Mouse (Mus musculus) embryonic facial prominence, embryonic 14.5 days (tissue): ENCODE results near the gene Parp3. TPM values are rescaled to one million over a fixed set of nuclear protein-coding genes. Genes with fewer than 3 reads are reported as not detected.

ENCODE experiments used
- ATAC-seq: fragments of 200-750 bp; cut with Nextera tagmentation; 2 replicates; pipeline ENCODE4 v1.8.0; 2017; ENCODE audit warnings: low read depth, moderate number of reproducible peaks, moderate TSS enrichment
- DNase-seq: peaks from one replicate; pipeline ENCODE4 v3.0.0-alpha.2; 2015; ENCODE audit warnings: low spot score
- H3K27ac ChIP-seq: fragments of 300-500 bp; sonication (generic); replicated peaks from 2 replicates; pipeline ENCODE4 v1.5.1; 2014; ENCODE audit warnings: low read depth, mild to moderate bottlenecking, low read length, moderate library complexity
- H3K27me3 ChIP-seq: fragments of 300-500 bp; sonication (generic); replicated peaks from 2 replicates; pipeline ENCODE4 v1.6.1; 2014; ENCODE audit warnings: low read length; ENCODE audit not compliant: control insufficient read depth, insufficient read depth
- H3K36me3 ChIP-seq: fragments of 300-500 bp; sonication (generic); 2 replicates; pipeline ENCODE4 v1.6.1; 2014; ENCODE audit warnings: low read length, mixed read lengths; ENCODE audit not compliant: control insufficient read depth, insufficient read depth
- H3K4me1 ChIP-seq: fragments of 300-500 bp; sonication (generic); 2 replicates; pipeline ENCODE4 v1.6.1; 2014; ENCODE audit warnings: antibody characterized with exemption, low read length; ENCODE audit not compliant: control insufficient read depth, insufficient read depth
- H3K4me2 ChIP-seq: fragments of 300-500 bp; sonication (generic); 2 replicates; pipeline ENCODE4 v1.6.1; 2014; ENCODE audit warnings: low read depth, mild to moderate bottlenecking, low read length, moderate library complexity, mixed read lengths
- H3K4me3 ChIP-seq: fragments of 300-500 bp; sonication (generic); 2 replicates; pipeline ENCODE4 v1.5.1; 2014; ENCODE audit warnings: low read depth, mild to moderate bottlenecking, low read length
- H3K9ac ChIP-seq: fragments of 300-500 bp; sonication (generic); 2 replicates; pipeline ENCODE4 v1.6.1; 2014; ENCODE audit warnings: low read depth, mild to moderate bottlenecking, low read length, moderate library complexity, mixed read lengths
- H3K9me3 ChIP-seq: fragments of 300-500 bp; sonication (generic); 2 replicates; pipeline ENCODE4 v1.6.1; 2016; ENCODE audit warnings: low read length; ENCODE audit not compliant: control insufficient read depth
- WGBS: fragments of 180-500 bp; shearing (Covaris S2); extraction: QIAGEN DNeasy Blood & Tissue Kit; methylation state at CpG from one replicate; pipeline ENCODE4 v1.1.7; 2014; 5-methylcytosine and 5-hydroxymethylcytosine counted together
- polyA plus RNA-seq: library from polyadenylated mRNA; unstranded; fragments of >200 nt; fragmentation: Nextera tagmentation; extraction: Ambion mirVana; gene quantifications from 2 replicates; pipeline ENCODE4 v1.2.1, GENCODE M21; 2014

Gene Parp3
- polyA plus RNA-seq, 1 experiment from 2014 or later: 6.2 TPM

GRCm38 (mm10) chr9:106457163-106457559 lies 19.6 kb downstream of the Parp3 start:
- DNase-seq (no peak), ATAC-seq (peak; percentile 1; the same call in 1 of the 2 replicates)
- H3K4me2 ChIP-seq: peak overlapping the region; percentile 92
- no peaks in the 10 kb centered on the region for H3K27me3 ChIP-seq
- H3K36me3 ChIP-seq: peaks cover 24% of the 10 kb centered on the region
- H3K27ac ChIP-seq: peak overlapping the region; percentile 61; the same call in 1 of the 2 replicates
- peaks cover 48% of the 10 kb centered on the region for H3K4me1 ChIP-seq
- 45% methylated on average over 9 of the region's 9 CpGs for WGBS
- H3K4me3 ChIP-seq: peak overlapping the region; percentile 74; the same call in 1 of the 2 replicates
- H3K9ac ChIP-seq: peak overlapping the region; percentile 35; the same call in 1 of the 2 replicates
- H3K9me3 ChIP-seq: no peaks in the 10 kb centered on the region

GRCm38 (mm10) chr9:106456325-106457162 lies 20.2 kb downstream of the Parp3 start:
- peak overlapping the region; percentile 86 for H3K9ac ChIP-seq
- peak overlapping the region; percentile 92 for H3K4me2 ChIP-seq
- peak overlapping the region; percentile 89 for H3K27ac ChIP-seq
- DNase-seq (peak; percentile 89), ATAC-seq (peak; percentile 28)
- H3K4me3 ChIP-seq: peak overlapping the region; percentile 74
- peaks cover 18% of the 10 kb centered on the region for H3K36me3 ChIP-seq
- H3K27me3 ChIP-seq: no peaks in the 10 kb centered on the region
- peaks cover 52% of the 10 kb centered on the region for H3K4me1 ChIP-seq
- WGBS: 35% methylated on average over 14 of the region's 15 CpGs
- H3K9me3 ChIP-seq: no peaks in the 10 kb centered on the region

GRCm38 (mm10) chr9:106454888-106455681 lies 21.7 kb downstream of the Parp3 start:
- peaks cover 67% of the 10 kb centered on the region for H3K4me1 ChIP-seq
- ATAC-seq: peak; percentile 38
- 3% methylated on average over 17 of the region's 17 CpGs for WGBS

GRCm38 (mm10) chr9:106454071-106454761 lies 22.5 kb downstream of the Parp3 start:
- WGBS: 0% methylated on average over 10 of the region's 20 CpGs
- DNase-seq (peak; percentile 63), ATAC-seq (0 out of 2 replicates have a peak, but pooled peaks have one; percentile 1)
- no peaks in the 10 kb centered on the region for H3K27me3 ChIP-seq
- peak overlapping the region; percentile 89 for H3K27ac ChIP-seq
- H3K4me3 ChIP-seq: peak overlapping the region; percentile 74
- H3K9me3 ChIP-seq: no peaks in the 10 kb centered on the region
- H3K9ac ChIP-seq: peak overlapping the region; percentile 86
- no peaks in the 10 kb centered on the region for H3K36me3 ChIP-seq
- peaks cover 71% of the 10 kb centered on the region for H3K4me1 ChIP-seq
- peak overlapping the region; percentile 92 for H3K4me2 ChIP-seq

More at GRCm38 (mm10) chr9:106454888-106455681, 21.7 kb downstream of the Parp3 start:
- peak overlapping the region; percentile 74 for H3K4me3 ChIP-seq
- peaks cover 4% of the 10 kb centered on the region for H3K36me3 ChIP-seq
- no peaks in the 10 kb centered on the region for H3K27me3 ChIP-seq
- H3K9ac ChIP-seq: peak overlapping the region; percentile 86
- H3K27ac ChIP-seq: peak overlapping the region; percentile 89
- H3K9me3 ChIP-seq: no peaks in the 10 kb centered on the region
- H3K4me2 ChIP-seq: peak overlapping the region; percentile 92
- DNase-seq: peak; percentile 85

- H3K4me1 ChIP-seq: peaks cover 71% of the 10 kb centered on the region
- WGBS: 2% methylated on average over 9 of the region's 74 CpGs
- peak; percentile 66 for ATAC-seq
These were observed 23.3 kb downstream of the Parp3 start, which contains the start of gene Pcbp4 for GRCm38 (mm10) chr9:106453271-106454070. Gene Pcbp4, plus strand, starts transcription at chr9:106453291.

GRCm38 (mm10) chr9:106452821-106453220 lies 23.9 kb downstream of the Parp3 start:
- H3K9me3 ChIP-seq: no peaks in the 10 kb centered on the region
- H3K4me3 ChIP-seq: peak overlapping the region; percentile 74
- peaks cover 70% of the 10 kb centered on the region for H3K4me1 ChIP-seq
- H3K36me3 ChIP-seq: no peaks in the 10 kb centered on the region
- DNase-seq: peak; percentile 56
- ATAC-seq: no peak
- peak overlapping the region; percentile 86 for H3K9ac ChIP-seq
- WGBS: 2% methylated on average over 7 of the region's 7 CpGs
- H3K27me3 ChIP-seq: no peaks in the 10 kb centered on the region
- peak overlapping the region; percentile 92 for H3K4me2 ChIP-seq
- peak overlapping the region; percentile 89 for H3K27ac ChIP-seq

More at GRCm38 (mm10) chr9:106453271-106454070, 23.3 kb downstream of the Parp3 start, which contains the start of gene Pcbp4:
- no peaks in the 10 kb centered on the region for H3K9me3 ChIP-seq
- peak within 1 kb of the TSS; percentile 89 for H3K27ac ChIP-seq
- no peaks in the 10 kb centered on the region for H3K36me3 ChIP-seq
- peak within 1 kb of the TSS; percentile 86 for H3K9ac ChIP-seq
- H3K4me3 ChIP-seq: peak within 1 kb of the TSS; percentile 74
- H3K27me3 ChIP-seq: no peaks in the 10 kb centered on the region
- peak; percentile 85 for DNase-seq
- peak within 1 kb of the TSS; percentile 92 for H3K4me2 ChIP-seq

- no peak overlapping the region for H3K9ac ChIP-seq
- WGBS: 35% methylated on average over 6 of the region's 6 CpGs
- peak overlapping the region; percentile 89 for H3K27ac ChIP-seq
- H3K4me1 ChIP-seq: peaks cover 67% of the 10 kb centered on the region
- H3K4me3 ChIP-seq: peak overlapping the region; percentile 74
- no peak for DNase-seq
- H3K27me3 ChIP-seq: no peaks in the 10 kb centered on the region
- H3K9me3 ChIP-seq: no peaks in the 10 kb centered on the region
- peak overlapping the region; percentile 92; the same call in 1 of the 2 replicates for H3K4me2 ChIP-seq
- H3K36me3 ChIP-seq: no peaks in the 10 kb centered on the region
- ATAC-seq: no peak
These were observed 24.4 kb downstream of the Parp3 start for GRCm38 (mm10) chr9:106452351-106452750.
